Mouse (Mus musculus) monocyte, adult 5-6 weeks (primary cell): ENCODE results near the gene Papln. TPM values are rescaled to one million over a fixed set of nuclear protein-coding genes. Genes with fewer than 3 reads are reported as not detected.

ENCODE experiments used
- ATAC-seq: fragments of 153-309, 156-312 bp; replicated peaks from 2 replicates; pipeline ENCODE4 v1.8.0; 2017; ENCODE audit warnings: mild to moderate bottlenecking; ENCODE audit not compliant: low TSS enrichment, insufficient number of reproducible peaks, severe bottlenecking, poor library complexity, low FRiP score
- total RNA-seq: library from RNA; stranded (forward); fragments of 200-1000, 200-491, 200-594 nt; gene quantifications from 3 replicates; pipeline ENCODE4 v1.2.3, GENCODE M21; 2017

Papln gene
- total RNA-seq, 1 experiment from 2014 or later: not detected

DNA sequence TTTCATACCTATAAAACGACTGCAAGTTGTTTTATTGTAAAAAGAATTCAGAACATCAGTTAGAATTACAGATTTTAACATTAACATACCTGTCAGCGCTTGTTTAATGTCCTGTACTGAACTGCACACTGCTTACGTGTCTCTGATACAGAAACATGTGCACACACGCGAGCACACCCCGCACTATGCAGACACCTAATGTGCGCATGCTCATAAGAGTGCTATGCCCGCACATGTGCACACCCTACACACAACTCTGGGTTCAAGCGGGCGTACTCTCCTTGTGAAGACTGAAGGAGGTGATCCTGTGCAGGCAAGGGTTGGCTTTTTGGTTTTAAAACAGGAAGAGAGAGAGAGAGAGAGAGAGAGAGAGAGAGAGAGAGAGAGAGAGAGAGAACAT lies 1.1 kb downstream of the Papln start:
- no peak for ATAC-seq

DNA sequence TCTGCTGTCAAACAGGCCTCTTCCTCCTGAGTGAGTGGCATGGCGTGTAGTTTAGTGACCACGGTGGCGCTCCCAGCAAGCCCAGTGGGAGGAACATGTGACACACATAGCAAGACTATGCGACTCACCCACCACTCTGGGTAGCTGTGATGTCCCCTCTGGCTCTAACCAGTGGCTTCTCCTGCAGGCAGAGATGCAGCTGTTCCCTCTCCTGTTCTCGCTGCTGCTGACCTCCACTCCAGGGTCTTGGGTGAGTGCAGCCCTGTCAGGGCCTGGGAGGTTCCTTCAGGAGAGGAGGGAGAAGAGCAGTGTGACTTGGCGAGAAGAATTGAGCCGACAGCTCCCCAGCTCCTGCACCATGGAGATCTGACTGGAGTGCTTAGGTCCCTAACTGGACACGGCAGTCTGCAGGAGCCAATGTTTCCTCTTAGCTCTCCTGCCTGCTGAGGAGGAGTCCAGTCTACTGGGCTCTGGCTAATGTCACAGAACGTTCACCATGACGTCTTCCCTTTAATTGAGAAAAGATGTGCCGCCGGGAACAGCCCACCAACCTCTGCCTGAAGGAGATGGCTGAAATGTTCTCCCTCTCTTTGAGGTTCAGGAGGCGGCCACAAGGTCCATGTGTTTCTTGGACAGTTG lies 2.6 kb downstream of the Papln start:
- ATAC-seq: no peak

GRCm38 (mm10) chr12:83767833-83768232 lies 4.4 kb downstream of the Papln start:
- ATAC-seq: no peak

- ATAC-seq: no peak
These were observed 4.9 kb downstream of the Papln start for GRCm38 (mm10) chr12:83768235-83768899.

- no peak for ATAC-seq
These were observed 7.2 kb downstream of the Papln start for GRCm38 (mm10) chr12:83770418-83771256.

- no peak for ATAC-seq
These were observed 12.2 kb downstream of the Papln start for GRCm38 (mm10) chr12:83775621-83776020.

GRCm38 (mm10) chr12:83776766-83777165 lies 13.3 kb downstream of the Papln start:
- ATAC-seq: no peak

GRCm38 (mm10) chr12:83780181-83780580 lies 16.7 kb downstream of the Papln start:
- no peak for ATAC-seq

GRCm38 (mm10) chr12:83781204-83781603 lies 17.8 kb downstream of the Papln start:
- ATAC-seq: no peak

DNA sequence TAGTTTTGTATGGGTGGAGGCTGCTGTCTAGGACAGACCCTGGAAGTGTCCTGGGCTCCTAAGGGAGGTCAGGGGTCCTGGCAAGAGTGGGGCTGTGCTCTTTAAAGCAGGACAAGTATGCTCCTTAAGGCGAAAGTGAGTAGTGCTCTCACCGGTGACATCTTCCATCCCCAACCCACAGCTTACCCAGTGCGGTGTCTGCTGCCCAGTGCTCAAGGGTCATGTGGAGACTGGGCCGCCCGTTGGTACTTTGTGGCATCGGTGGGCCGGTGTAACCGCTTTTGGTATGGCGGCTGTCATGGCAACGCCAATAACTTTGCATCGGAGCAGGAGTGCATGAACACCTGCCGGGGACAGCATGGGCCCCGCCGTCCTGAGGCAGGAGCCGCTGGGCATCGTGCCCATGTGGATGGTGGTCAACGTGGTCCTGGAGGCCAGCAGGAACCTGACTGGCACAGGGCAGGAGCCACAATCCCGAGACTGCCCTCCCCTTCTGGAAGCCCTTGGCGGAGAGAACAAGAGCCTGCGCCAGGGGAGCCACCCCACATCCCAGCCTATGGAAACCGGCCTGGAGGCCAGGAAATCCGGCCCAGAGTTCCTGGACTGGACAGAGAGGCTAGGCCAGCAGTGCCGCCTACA lies 18.3 kb downstream of the Papln start:
- ATAC-seq: no peak

DNA sequence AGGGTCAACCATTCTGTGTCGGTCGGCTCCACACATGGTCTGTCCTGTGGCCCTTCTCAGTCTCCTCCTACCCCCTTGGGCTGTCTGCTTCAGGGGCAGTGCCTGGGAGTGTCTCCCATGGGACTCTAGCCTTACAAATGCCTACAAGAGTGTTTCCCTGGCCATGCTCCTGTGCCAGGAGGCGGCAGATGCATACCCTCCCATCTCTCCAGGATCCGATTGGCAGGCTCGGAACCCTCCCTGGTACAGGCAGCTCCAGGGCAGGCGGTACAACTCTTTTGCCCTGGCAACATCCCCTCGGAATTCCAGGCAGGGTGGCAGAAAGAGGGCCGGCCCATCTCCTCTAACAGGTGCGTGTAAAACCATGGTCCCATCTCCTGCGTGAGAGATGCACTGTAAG lies 19.2 kb downstream of the Papln start:
- no peak for ATAC-seq

- ATAC-seq: no peak
These were observed 21.9 kb downstream of the Papln start for GRCm38 (mm10) chr12:83785305-83785704.

- ATAC-seq: no peak
These were observed 25.8 kb downstream of the Papln start for GRCm38 (mm10) chr12:83789051-83789780.

GRCm38 (mm10) chr12:83789781-83790140 lies 26.3 kb downstream of the Papln start:
- no peak for ATAC-seq

- no peak for ATAC-seq
These were observed 27.3 kb downstream of the Papln start for GRCm38 (mm10) chr12:83790749-83791148.

GRCm38 (mm10) chr12:83791737-83792136 lies 28.3 kb downstream of the Papln start:
- no peak for ATAC-seq

DNA sequence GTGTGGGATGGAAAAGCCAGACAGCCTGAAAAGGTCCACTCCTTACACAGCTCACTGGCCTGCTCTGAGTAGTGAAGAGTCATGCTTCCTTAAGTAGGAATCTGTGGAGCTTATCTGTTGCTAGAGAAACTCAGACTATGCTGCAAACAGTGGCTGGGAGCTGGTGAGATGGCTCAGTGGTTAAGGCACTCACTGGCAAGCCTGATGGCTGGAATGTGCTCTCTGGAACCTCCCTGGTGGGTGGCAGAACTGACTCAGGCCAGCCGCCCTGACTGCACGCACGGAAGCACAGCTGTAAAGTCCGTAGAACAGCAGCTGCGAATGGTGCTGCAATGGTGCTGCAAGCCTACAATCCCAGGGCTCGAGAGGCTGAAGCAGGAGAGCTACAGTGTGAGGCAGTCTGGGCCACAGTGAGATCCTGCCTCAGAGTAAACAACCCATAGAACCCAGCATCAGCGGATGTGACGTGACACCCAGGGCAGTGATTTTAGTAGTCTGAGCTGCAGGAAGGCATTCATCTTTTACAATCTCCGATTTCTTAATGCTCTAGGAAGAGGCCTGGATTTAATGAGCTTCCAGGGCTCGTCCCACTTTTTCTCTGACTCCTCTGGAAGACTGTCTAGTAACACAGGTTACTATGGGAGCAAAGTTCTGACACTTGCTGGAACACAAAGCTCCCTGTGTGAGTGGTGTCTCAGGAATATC lies 29.4 kb downstream of the Papln start:
- no peak for ATAC-seq

DNA sequence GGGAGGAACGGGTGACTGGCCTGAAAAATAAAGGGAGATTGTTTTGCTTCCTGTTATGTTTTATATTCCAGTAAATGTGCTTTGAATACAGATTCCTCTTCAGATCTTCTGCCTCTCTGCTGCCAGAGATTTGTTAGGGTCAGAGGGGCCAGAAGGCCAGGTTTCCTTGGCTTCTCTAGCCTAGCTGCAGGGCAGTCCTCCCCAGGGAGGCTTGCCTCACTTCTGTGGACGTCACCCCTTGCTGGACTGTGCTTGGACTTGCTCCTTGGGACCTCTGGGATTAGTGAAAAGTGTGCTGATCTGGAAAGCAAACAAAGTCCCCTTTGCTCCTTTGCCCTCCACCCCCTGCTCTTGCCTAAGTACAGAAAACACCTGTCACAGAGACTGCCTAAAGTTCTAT lies 31.6 kb downstream of the Papln start:
- ATAC-seq: no peak
